Mouse (Mus musculus) lung, adult 2 months (tissue): ENCODE measurements around the gene 1700003F12Rik. TPM values are rescaled to one million over a fixed set of nuclear protein-coding genes. Genes with fewer than 3 reads are reported as not detected.

Experiments
- DNase-seq: peaks from one replicate; pipeline ENCODE4 v3.0.0; 2022
- H3K4me1 ChIP-seq: fragments of 200-500 bp; 2 replicates; pipeline ENCODE4 v1.6.1; 2011; ENCODE audit warnings: low read length; ENCODE audit not compliant: control insufficient read depth, insufficient read depth
- H3K4me3 ChIP-seq: fragments of 200-500 bp; replicated peaks from 2 replicates; pipeline ENCODE3; 2011; ENCODE audit warnings: low read depth, mild to moderate bottlenecking, control low read depth, low read length; ENCODE audit errors: extremely low read depth
- CTCF ChIP-seq: fragments of 200-500 bp; IDR thresholded peaks from 2 replicates; pipeline ENCODE4 v1.5.1; 2011; ENCODE audit warnings: mild to moderate bottlenecking, low read length, control low read depth; ENCODE audit not compliant: insufficient read depth
- POLR2A ChIP-seq: fragments of 200-500 bp; IDR thresholded peaks from 2 replicates; pipeline ENCODE4 v1.6.1; 2011; ENCODE audit warnings: low read depth, mild to moderate bottlenecking, control low read depth, low read length, borderline replicate concordance; ENCODE audit errors: extremely low read depth
- WGBS: fragments of 180-500 bp; shearing (Covaris S2); methylation state at CpG from one replicate; pipeline ENCODE4 v1.1.7; 2018; 5-methylcytosine and 5-hydroxymethylcytosine counted together
- polyA plus RNA-seq: library from polyadenylated mRNA; depleted of rRNA; stranded (reverse); fragments of >200 nt; gene quantifications from 2 replicates; pipeline ENCODE4 v1.2.3, GENCODE M21; 2012

Gene 1700003F12Rik
- polyA plus RNA-seq, 1 experiment: not detected

GRCm38 (mm10) chr2:154571266-154571665 is 24.4 kb downstream of the 1700003F12Rik start:
- H3K4me1 ChIP-seq: no peaks in the 10 kb centered on the region
- no peak for DNase-seq
- no peak overlapping the region for H3K4me3 ChIP-seq
- WGBS: 78% methylated on average over 4 of the region's 4 CpGs
- TF ChIP-seq POLR2A (no peak), CTCF (no peak)

DNA sequence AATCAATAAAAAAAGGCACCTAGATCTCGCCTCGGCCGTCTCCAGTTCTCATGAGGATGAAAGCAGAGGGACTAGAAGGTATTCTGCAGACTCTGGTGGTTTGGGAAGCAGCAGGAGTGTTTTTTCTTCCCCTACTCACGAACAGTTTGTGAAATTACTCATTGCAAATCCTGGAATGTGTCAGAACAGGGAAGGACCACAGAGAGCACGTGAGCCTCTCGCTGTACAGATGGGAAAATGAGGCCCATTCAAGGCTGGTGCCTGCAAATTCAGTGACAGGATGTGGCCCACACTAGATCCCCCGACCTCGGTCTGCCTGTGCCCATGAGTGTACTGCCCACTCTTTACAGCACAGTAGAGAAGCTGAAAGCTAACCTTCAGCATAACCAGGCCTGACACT is 25.1 kb downstream of the 1700003F12Rik start:
- no peak for TF ChIP-seq CTCF
- TF ChIP-seq POLR2A: no peak
- WGBS: 72% methylated on average over 8 of the region's 8 CpGs
- Histone ChIP-seq H3K4me1 (no peaks in the 10 kb centered on the region), H3K4me3 (no peak overlapping the region)
- no peak for DNase-seq

- TF ChIP-seq CTCF (no peak), POLR2A (no peak)
- Histone ChIP-seq H3K4me3 (no peak overlapping the region), H3K4me1 (no peaks in the 10 kb centered on the region)
- 74% methylated on average over 3 of the region's 3 CpGs for WGBS
- no peak for DNase-seq
Observed at GRCm38 (mm10) chr2:154572996-154573395, 26.1 kb downstream of the 1700003F12Rik start.

DNA sequence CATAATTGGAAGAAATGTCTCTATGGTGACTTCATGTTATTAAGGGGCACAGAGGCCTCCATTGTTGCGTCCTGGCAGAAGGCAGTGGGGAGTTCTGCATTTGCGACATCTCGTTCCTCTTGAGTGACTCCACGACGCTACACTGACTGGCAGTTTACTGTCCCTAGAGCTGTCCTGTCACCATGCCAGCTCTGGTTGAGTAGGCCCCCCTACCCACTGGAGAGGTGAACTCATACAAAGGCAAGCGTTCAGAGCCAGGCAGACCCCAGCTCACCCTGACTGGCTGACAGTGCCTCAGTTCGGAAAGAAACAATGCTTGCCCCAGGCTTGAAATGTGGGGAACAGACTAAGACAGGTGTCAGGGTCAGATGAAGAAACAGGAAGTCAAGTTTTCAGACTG is 27.4 kb downstream of the 1700003F12Rik start:
- no peak for DNase-seq
- H3K4me3 ChIP-seq: no peak overlapping the region
- no peaks in the 10 kb centered on the region for H3K4me1 ChIP-seq
- WGBS: 66% methylated on average over 7 of the region's 7 CpGs
- no peak for TF ChIP-seq CTCF
- no peak for TF ChIP-seq POLR2A

DNA sequence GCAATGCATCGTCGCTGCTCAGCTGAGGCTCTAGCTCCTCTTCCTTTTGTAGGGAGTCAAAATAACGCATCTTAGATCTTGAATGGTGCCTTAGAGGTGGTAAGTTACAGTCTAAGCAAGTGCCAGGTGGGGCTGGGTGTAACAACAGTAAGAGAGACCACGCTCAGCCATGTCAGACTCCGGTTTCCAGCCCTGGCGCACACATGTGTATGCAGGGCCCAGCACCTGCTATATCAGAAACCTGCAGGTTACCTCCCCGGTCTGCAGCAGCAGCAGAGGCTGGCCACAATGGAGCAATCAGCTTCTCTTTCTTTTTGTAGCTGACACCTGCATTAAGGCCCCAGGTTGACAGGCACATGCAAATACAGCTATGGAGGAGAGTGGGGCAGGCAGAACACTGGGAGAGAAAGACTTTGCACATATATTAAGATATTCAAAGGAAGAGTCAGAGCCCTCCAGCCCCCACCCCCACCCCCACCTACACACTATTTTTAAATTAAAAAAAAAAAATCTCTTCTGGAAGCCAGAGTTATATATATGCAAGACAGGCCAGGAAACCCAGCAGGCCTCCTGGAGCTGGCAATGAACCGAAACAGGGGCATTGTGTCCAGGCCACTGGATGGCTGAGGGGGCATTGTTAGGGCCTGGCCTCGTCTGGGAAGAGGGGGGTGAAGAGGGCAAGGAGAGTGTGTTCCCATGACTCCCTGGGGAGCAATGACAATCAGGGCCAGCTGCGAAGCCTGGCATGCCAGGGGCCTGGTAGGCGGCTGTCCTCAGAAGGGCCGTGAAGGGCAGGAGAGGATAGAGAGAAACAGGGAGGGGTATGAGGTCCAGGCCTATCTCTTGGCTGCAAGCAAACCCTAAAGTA is 30.2 kb downstream of the 1700003F12Rik start:
- no peak for DNase-seq
- Histone ChIP-seq H3K4me1 (no peaks in the 10 kb centered on the region), H3K4me3 (no peak overlapping the region)
- TF ChIP-seq POLR2A: no peak
- TF ChIP-seq CTCF: no peak
- WGBS: 69% methylated on average over 12 of the region's 12 CpGs

DNA sequence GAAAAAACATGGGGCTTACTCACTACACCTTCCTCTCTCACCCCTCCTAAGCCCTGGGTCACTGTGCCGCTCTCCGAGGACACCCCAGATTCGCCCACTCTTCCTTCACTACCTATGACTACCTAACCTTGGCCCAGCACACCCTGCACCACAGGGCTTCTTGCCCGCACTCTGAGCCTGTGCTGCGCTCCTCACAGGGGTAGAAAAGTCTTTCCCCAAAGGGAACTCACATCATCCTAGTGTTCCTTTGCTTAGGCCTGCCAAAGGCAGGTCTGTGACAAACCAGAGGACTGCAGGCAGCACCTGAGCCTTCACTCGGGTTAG is 30.8 kb downstream of the 1700003F12Rik start:
- Histone ChIP-seq H3K4me3 (no peak overlapping the region), H3K4me1 (no peaks in the 10 kb centered on the region)
- DNase-seq: no peak
- TF ChIP-seq CTCF (no peak), POLR2A (no peak)
- 95% methylated on average over 6 of the region's 6 CpGs for WGBS

DNA sequence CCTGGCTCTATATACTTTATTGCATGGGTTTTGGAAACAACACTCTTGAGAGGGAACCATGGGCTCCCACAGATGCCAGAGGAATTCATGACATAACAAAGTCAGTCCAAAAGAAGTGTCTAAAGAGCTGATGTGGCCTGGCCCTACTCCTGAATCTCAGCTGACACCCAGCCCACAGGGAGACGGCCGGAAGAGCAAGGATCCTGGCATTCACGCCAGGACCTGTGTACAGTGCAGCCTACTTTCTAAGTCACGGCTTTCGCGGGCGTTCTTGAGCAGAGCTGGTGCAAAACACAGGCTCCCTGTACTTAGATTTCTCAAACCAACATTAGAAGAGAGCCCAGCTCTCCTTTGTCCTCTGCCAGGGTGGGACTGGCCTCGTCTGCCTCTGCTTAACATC is 33.7 kb downstream of the 1700003F12Rik start:
- no peak for DNase-seq
- H3K4me3 ChIP-seq: no peak overlapping the region
- TF ChIP-seq CTCF (no peak), POLR2A (no peak)
- no peaks in the 10 kb centered on the region for H3K4me1 ChIP-seq
- 65% methylated on average over 8 of the region's 8 CpGs for WGBS

GRCm38 (mm10) chr2:154581421-154581820 is 34.5 kb downstream of the 1700003F12Rik start:
- Histone ChIP-seq H3K4me1 (no peaks in the 10 kb centered on the region), H3K4me3 (no peak overlapping the region)
- no peak for TF ChIP-seq POLR2A
- peak; percentile 19; the same call in 1 of the 2 replicates for TF ChIP-seq CTCF
- WGBS: 87% methylated on average over 1 of the region's 1 CpGs
- no peak for DNase-seq

GRCm38 (mm10) chr2:154583906-154584872 is 37.3 kb downstream of the 1700003F12Rik start:
- no peaks in the 10 kb centered on the region for H3K4me1 ChIP-seq
- TF ChIP-seq POLR2A: no peak
- no peak for TF ChIP-seq CTCF
- DNase-seq: no peak
- no peak overlapping the region for H3K4me3 ChIP-seq
- 57% methylated on average over 15 of the region's 15 CpGs for WGBS
